Mouse (Mus musculus): ENCODE data around the gene Tmem185b. TPM values are rescaled to one million over a fixed set of nuclear protein-coding genes. Genes with fewer than 3 reads are reported as not detected.
A peak's percentile ranks its signal among the peaks of the same experiment; 100 is the strongest.

Gene Tmem185b
- polyA plus RNA-seq, 1 experiment from 2014 or later, result 17.5 TPM

DNA sequence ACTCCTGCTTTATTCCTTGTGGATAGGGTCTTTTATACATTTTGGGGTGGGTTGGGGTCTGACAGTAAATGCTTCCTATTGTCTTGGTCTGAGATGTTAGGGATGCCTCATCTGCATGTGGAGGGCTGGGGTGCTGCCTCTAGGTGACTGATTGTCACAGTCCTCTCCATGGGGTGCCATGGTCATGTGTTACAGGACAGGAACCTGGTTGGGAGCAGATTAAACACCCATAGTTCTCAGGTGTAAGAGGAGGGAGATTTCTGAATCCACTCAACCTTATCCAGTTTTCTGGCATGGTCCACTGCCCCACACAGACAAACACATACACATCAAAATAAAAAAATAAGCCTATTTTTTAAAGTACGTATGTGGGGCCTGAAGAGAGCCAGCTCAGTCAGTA, 33.5 kb upstream of the Tmem185b start:
- no peak for ATAC-seq (ENCODE audit: low FRiP score)
- Histone ChIP-seq H3K9me3 (replicated peaks) (no peaks in the 10 kb centered on the region), H3K27me3 (replicated peaks) (no peaks in the 10 kb centered on the region), H3K4me1 (peaks cover 28% of the 10 kb centered on the region), H3K4me3 (replicated peaks) (no peak overlapping the region), H3K27ac (replicated peaks) (no peak overlapping the region), H3K36me3 (no peaks in the 10 kb centered on the region), H3K4me2 (no peak overlapping the region), H3K9ac (replicated peaks) (no peak overlapping the region)
- WGBS, result 78% methylated on average over 1 of the region's 1 CpGs

DNA sequence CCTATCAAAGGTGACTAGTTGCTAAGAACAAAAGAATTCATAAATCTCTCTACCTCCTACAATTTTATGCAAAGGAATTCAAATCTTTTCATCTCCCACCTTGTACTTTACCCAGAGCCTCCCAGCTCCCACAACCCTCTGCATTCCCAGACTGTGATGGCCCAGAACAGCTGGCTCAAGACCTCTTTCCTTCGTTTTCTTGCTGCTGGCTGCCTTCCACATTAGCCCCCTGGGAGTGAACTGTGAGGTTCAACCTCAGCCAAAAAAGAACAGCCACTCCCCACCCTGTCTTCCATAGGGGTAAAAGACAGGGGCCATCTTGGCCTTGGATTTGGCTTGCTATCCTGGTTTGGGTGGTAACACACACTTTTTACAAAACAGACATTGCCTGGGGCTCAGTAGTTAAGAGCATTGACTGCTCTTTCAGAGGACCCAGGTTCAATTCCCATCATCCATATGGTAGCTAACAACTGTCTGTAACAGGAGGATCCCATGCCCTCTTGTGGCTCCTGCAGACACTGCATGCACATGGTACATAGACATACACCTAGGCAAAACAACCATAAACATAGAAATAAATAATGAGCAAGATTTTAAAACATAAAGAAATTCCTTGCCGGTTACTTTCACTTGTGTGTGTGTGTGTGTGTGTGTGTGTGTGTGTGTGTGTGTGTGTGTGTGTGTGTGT, 31.8 kb upstream of the Tmem185b start:
- ATAC-seq (ENCODE audit: low FRiP score), result no peak
- Histone ChIP-seq H3K27ac (replicated peaks) (no peak overlapping the region), H3K36me3 (no peaks in the 10 kb centered on the region), H3K9ac (replicated peaks) (no peak overlapping the region), H3K9me3 (replicated peaks) (no peaks in the 10 kb centered on the region), H3K27me3 (replicated peaks) (no peaks in the 10 kb centered on the region), H3K4me2 (no peak overlapping the region), H3K4me3 (replicated peaks) (no peak overlapping the region), H3K4me1 (peaks cover 23% of the 10 kb centered on the region)
- 63% methylated on average over 2 of the region's 2 CpGs for WGBS

GRCm38 (mm10) chr1:119494712-119495395, 31.1 kb upstream of the Tmem185b start:
- H3K4me2 ChIP-seq, result no peak overlapping the region
- H3K27ac ChIP-seq (replicated peaks), result no peak overlapping the region
- 96% methylated on average over 8 of the region's 9 CpGs for WGBS
- H3K9me3 ChIP-seq (replicated peaks), result no peaks in the 10 kb centered on the region
- peaks cover 20% of the 10 kb centered on the region for H3K4me1 ChIP-seq
- no peaks in the 10 kb centered on the region for H3K27me3 ChIP-seq (replicated peaks)
- H3K36me3 ChIP-seq, result no peaks in the 10 kb centered on the region
- no peak for ATAC-seq (ENCODE audit: low FRiP score)
- H3K9ac ChIP-seq (replicated peaks), result no peak overlapping the region
- H3K4me3 ChIP-seq (replicated peaks), result no peak overlapping the region

DNA sequence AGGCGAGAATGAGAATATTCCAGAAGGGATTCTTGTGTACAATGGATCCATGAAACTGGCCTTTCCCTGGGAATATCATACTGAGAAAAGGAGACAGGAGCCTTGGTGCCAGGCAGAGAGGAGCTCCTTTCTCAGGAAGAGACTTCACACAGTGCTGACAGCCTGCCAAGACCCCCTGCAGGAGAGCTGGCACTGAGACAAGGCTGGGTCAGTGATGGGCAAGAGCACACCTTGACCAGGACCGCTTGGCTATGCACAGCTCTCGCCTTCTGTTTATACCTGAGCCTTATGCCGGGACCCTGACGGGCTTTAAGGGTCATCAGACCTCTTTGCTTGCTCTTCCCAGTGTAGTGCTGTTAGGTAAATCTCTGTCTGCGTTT, 30.6 kb upstream of the Tmem185b start:
- no peaks in the 10 kb centered on the region for H3K27me3 ChIP-seq (replicated peaks)
- WGBS, result 88% methylated on average over 6 of the region's 6 CpGs
- ATAC-seq (ENCODE audit: low FRiP score), result no peak
- peaks cover 17% of the 10 kb centered on the region for H3K4me1 ChIP-seq
- H3K9ac ChIP-seq (replicated peaks), result no peak overlapping the region
- no peak overlapping the region for H3K4me2 ChIP-seq
- no peak overlapping the region for H3K27ac ChIP-seq (replicated peaks)
- H3K4me3 ChIP-seq (replicated peaks), result no peak overlapping the region
- no peaks in the 10 kb centered on the region for H3K36me3 ChIP-seq
- no peaks in the 10 kb centered on the region for H3K9me3 ChIP-seq (replicated peaks)

DNA sequence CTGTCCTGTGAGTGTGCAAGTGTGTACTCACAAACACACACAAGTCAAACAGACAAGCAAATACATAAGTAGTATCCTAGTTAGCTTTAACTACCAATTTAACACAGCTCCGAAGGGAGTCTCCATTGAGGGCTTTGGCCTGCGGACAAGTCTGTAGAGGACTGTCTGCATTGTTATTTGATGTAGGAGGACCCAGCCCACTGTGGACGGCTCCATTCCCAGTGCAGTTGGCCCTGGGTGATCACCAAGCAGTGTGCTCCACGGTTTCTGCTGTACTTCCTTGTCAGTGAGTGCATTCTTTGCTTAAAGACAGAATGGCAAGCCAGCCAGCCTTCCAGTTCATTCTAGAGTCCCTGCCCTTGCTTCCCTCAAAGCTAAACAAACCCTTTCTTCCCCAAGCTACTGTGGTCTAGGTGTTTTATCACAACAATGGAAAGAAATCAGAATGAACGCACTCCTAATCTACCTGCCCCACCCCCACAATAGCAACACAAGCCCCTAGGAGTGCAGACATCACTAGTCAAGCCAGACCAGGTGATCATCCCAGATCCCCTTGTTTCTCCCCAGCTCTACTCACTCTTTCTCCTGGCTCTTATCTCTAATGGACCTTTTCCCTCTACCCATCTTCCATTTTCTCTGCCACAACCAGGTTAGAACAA, 28.5 kb upstream of the Tmem185b start:
- H3K9ac ChIP-seq (replicated peaks), result no peak overlapping the region
- no peak overlapping the region for H3K4me3 ChIP-seq (replicated peaks)
- H3K27me3 ChIP-seq (replicated peaks), result no peaks in the 10 kb centered on the region
- H3K4me1 ChIP-seq, result peaks cover 12% of the 10 kb centered on the region
- no peaks in the 10 kb centered on the region for H3K36me3 ChIP-seq
- no peaks in the 10 kb centered on the region for H3K9me3 ChIP-seq (replicated peaks)
- no peak overlapping the region for H3K27ac ChIP-seq (replicated peaks)
- no peak overlapping the region for H3K4me2 ChIP-seq
- 75% methylated on average over 5 of the region's 5 CpGs for WGBS
- ATAC-seq (ENCODE audit: low FRiP score), result no peak

DNA sequence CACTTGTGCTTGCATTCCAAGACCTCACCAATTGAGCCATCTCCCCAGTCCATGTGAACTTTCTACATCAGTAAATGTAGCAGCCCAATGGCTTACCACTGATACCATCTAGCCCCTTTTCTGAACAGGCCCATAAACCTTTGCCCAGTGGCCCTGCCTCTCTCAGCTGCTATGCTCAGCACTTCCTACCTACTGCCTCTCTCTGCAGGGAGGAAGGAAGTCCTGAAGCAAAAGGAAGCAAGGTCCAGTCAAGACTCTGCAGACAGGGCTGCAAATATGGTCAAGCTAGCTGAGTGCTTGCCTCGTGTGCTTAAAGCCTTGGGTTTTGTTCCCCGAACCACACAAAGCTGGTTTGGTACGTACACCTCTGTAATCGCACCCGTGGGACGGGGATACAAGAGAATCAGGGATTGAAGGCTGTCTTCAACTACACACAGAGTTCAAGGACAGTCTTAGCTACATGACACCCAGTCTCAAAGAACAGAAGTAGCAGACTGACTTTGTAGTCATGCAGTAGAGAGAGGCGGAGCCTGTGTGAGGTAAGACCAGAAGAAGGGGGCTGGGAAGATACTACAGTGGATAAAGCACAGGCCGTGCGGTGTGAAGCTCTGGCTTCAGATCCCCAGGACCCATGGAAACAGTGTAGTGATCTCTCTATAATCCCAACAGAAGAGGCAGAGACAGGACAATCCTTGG, 27.3 kb upstream of the Tmem185b start:
- Histone ChIP-seq H3K4me3 (replicated peaks) (no peak overlapping the region), H3K9ac (replicated peaks) (no peak overlapping the region), H3K36me3 (no peaks in the 10 kb centered on the region), H3K9me3 (replicated peaks) (no peaks in the 10 kb centered on the region), H3K4me2 (no peak overlapping the region), H3K27ac (replicated peaks) (no peak overlapping the region), H3K27me3 (replicated peaks) (no peaks in the 10 kb centered on the region), H3K4me1 (peaks cover 24% of the 10 kb centered on the region)
- WGBS, result 89% methylated on average over 9 of the region's 9 CpGs
- ATAC-seq (ENCODE audit: low FRiP score), result no peak

DNA sequence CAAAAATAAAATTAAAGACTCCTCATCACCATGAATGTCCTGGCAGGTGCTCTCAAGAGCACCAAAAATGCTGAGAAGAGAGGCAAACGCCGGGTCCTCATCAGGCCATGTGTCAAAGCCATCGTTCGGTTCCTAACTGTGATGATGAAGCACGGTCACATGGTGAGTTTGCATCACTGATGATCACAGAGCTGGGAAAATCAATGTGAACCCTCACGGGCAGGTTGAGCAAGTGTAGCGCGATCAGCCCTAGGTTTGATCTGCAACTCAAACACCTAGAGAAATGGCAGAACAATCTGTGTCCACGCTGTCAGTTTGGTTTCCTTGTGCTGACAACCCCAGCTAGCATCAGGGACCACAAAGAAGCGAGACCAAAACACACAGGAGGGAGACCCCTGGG, 26.5 kb upstream of the Tmem185b start:
- Histone ChIP-seq H3K27ac (replicated peaks) (no peak overlapping the region), H3K4me3 (replicated peaks) (no peak overlapping the region), H3K9ac (replicated peaks) (no peak overlapping the region), H3K27me3 (replicated peaks) (no peaks in the 10 kb centered on the region), H3K9me3 (replicated peaks) (no peaks in the 10 kb centered on the region), H3K4me1 (peaks cover 30% of the 10 kb centered on the region), H3K36me3 (no peaks in the 10 kb centered on the region), H3K4me2 (no peak overlapping the region)
- no peak for ATAC-seq (ENCODE audit: low FRiP score)
- 94% methylated on average over 10 of the region's 10 CpGs for WGBS

DNA sequence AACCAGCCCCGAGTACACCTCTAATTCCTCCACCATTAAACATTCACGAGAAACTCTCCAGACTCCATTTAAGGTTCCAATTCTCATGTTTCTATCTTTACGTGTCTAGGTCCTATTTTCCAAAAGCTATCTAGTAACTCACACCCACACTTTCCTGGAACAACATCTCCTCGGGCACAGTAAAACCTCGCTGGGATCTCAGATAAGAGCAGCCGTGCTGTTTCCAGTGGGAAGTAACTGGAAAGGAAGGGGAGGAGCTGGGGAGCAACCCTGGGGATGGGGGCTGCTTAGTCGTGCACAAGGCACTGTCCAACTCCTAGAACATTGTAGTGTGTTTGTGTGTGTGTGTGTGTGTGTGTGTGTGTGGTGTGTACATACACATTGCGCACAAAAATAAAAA, 24.1 kb upstream of the Tmem185b start:
- no peaks in the 10 kb centered on the region for H3K9me3 ChIP-seq (replicated peaks)
- ATAC-seq (ENCODE audit: low FRiP score), result no peak
- no peak overlapping the region for H3K9ac ChIP-seq (replicated peaks)
- 80% methylated on average over 8 of the region's 8 CpGs for WGBS
- no peak overlapping the region for H3K4me3 ChIP-seq (replicated peaks)
- H3K36me3 ChIP-seq, result no peaks in the 10 kb centered on the region
- H3K27me3 ChIP-seq (replicated peaks), result no peaks in the 10 kb centered on the region
- H3K27ac ChIP-seq (replicated peaks), result no peak overlapping the region
- H3K4me1 ChIP-seq, result peaks cover 32% of the 10 kb centered on the region
- H3K4me2 ChIP-seq, result no peak overlapping the region

DNA sequence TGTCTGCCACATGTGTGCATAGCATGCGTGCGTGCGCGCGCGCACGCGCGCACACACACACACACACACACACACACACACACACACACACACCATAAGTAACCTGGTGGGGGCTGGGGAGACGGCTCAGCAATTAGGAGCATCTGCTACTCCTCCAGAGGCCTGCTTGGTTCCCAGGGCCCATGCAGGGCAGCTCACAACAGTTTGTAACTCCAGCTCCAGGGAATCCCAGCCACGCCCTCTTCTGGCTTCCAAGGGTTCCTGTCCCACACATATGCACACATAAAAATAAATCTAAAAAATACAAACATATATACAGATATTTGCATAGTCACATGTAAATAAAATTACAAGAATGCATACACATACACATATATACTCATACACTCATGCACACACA, 23.2 kb upstream of the Tmem185b start:
- ATAC-seq (ENCODE audit: low FRiP score), result no peak
- no peaks in the 10 kb centered on the region for H3K9me3 ChIP-seq (replicated peaks)
- no peak overlapping the region for H3K9ac ChIP-seq (replicated peaks)
- 0 out of 2 replicates have a peak overlapping the region, but pooled peaks have one; percentile 81 for H3K4me3 ChIP-seq (replicated peaks)
- H3K36me3 ChIP-seq, result no peaks in the 10 kb centered on the region
- peak overlapping the region; percentile 86 for H3K4me2 ChIP-seq
- H3K4me1 ChIP-seq, result peaks cover 29% of the 10 kb centered on the region
- H3K27me3 ChIP-seq (replicated peaks), result no peaks in the 10 kb centered on the region
- whole genome bisulfite sequencing, result 87% methylated on average over 10 of the region's 11 CpGs
- no peak overlapping the region for H3K27ac ChIP-seq (replicated peaks)

GRCm38 (mm10) chr1:119503181-119503580, 22.8 kb upstream of the Tmem185b start:
- WGBS, result 79% methylated on average over 3 of the region's 3 CpGs
- ATAC-seq (ENCODE audit: low FRiP score), result no peak

DNA sequence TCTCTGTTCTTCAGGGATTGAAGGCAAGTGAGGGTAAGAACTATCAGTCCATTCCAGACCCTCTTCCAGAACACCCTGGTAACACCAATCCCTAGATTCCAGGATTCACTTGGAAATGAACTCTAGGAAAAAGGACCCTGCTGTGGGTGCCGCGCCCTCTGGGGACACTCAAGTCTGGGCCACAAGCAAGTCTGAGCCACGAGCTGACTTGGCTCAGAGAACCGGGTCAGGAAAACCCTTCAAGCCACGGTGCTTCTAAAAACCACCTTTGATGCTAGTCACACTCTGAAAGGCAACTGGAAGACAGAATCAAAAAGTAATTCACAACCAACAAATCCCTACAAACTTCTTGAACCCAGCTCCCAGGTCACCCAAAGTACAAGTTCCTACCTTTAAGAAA, 22.2 kb upstream of the Tmem185b start:
- H3K4me3 ChIP-seq (replicated peaks), result peak overlapping the region; percentile 81
- peak overlapping the region; percentile 11; the same call in 1 of the 2 replicates for H3K27ac ChIP-seq (replicated peaks)
- H3K9me3 ChIP-seq (replicated peaks), result no peaks in the 10 kb centered on the region
- peak overlapping the region; percentile 86 for H3K4me2 ChIP-seq
- peaks cover 29% of the 10 kb centered on the region for H3K4me1 ChIP-seq
- 27% methylated on average over 5 of the region's 5 CpGs for WGBS
- H3K36me3 ChIP-seq, result no peaks in the 10 kb centered on the region
- ATAC-seq (ENCODE audit: low FRiP score), result no peak
- peak overlapping the region; percentile 79 for H3K9ac ChIP-seq (replicated peaks)
- no peaks in the 10 kb centered on the region for H3K27me3 ChIP-seq (replicated peaks)

More at GRCm38 (mm10) chr1:119503181-119503580, 22.8 kb upstream of the Tmem185b start:
- Histone ChIP-seq H3K27ac (replicated peaks) (no peak overlapping the region), H3K4me1 (peaks cover 29% of the 10 kb centered on the region), H3K9me3 (replicated peaks) (no peaks in the 10 kb centered on the region), H3K9ac (replicated peaks) (no peak overlapping the region), H3K4me3 (replicated peaks) (peak overlapping the region; percentile 81), H3K36me3 (no peaks in the 10 kb centered on the region), H3K4me2 (peak overlapping the region; percentile 86), H3K27me3 (replicated peaks) (no peaks in the 10 kb centered on the region)
